Mouse (Mus musculus) forebrain, embryonic 11.5 days (tissue): Measurements from ENCODE around the gene Txnrd3. TPM values are rescaled to one million over a fixed set of nuclear protein-coding genes. Genes with fewer than 3 reads are reported as not detected.

Experiments
- ATAC-seq: fragments of 200-750 bp; cut with Nextera tagmentation; replicated peaks from 2 replicates; pipeline ENCODE4 v1.8.0; 2017; ENCODE audit warnings: moderate TSS enrichment; ENCODE audit not compliant: low FRiP score
- DNase-seq: peaks from one replicate; pipeline ENCODE4 v3.0.0-alpha.2; 2017; ENCODE audit warnings: low spot score
- H3K27ac ChIP-seq: fragments of 300-500 bp; sonication (generic); 2 replicates; pipeline ENCODE4 v1.5.1; 2014; ENCODE audit warnings: low read depth, low read length
- H3K27me3 ChIP-seq: fragments of 300-500 bp; sonication (generic); 2 replicates; pipeline ENCODE4 v1.6.1; 2014; ENCODE audit warnings: mild to moderate bottlenecking, low read length, mixed read lengths; ENCODE audit not compliant: control insufficient read depth, insufficient read depth
- H3K36me3 ChIP-seq: fragments of 300-500 bp; sonication (generic); 2 replicates; pipeline ENCODE4 v1.6.1; 2014; ENCODE audit warnings: mild to moderate bottlenecking, low read length, moderate library complexity, mixed read lengths; ENCODE audit not compliant: control insufficient read depth, insufficient read depth
- H3K4me1 ChIP-seq: fragments of 300-500 bp; sonication (generic); replicated peaks from 2 replicates; pipeline ENCODE4 v1.6.1; 2014; ENCODE audit warnings: low read length, mixed read lengths; ENCODE audit not compliant: control insufficient read depth, insufficient read depth
- H3K4me2 ChIP-seq: fragments of 300-500 bp; sonication (generic); 2 replicates; pipeline ENCODE4 v1.6.1; 2014; ENCODE audit warnings: low read depth, mild to moderate bottlenecking, low read length, moderate library complexity, mixed read lengths; ENCODE audit not compliant: severe bottlenecking
- H3K4me3 ChIP-seq: fragments of 300-500 bp; sonication (generic); 2 replicates; pipeline ENCODE4 v1.5.1; 2014; ENCODE audit warnings: low read depth, low read length
- H3K9ac ChIP-seq: fragments of 300-500 bp; sonication (generic); 2 replicates; pipeline ENCODE4 v1.6.1; 2014; ENCODE audit warnings: low read length
- H3K9me3 ChIP-seq: fragments of 300-500 bp; sonication (generic); 2 replicates; pipeline ENCODE4 v1.6.1; 2016; ENCODE audit warnings: low read length, mixed read lengths; ENCODE audit not compliant: control insufficient read depth
- WGBS: fragments of 180-500 bp; shearing (Covaris S2); extraction: QIAGEN DNeasy Blood & Tissue Kit; methylation state at CpG from one replicate; pipeline ENCODE4 v1.1.7; 2014; 5-methylcytosine and 5-hydroxymethylcytosine counted together
- polyA plus RNA-seq: library from polyadenylated mRNA; unstranded; fragments of >200 nt; fragmentation: Nextera tagmentation; extraction: Ambion mirVana; gene quantifications from 2 replicates; pipeline ENCODE4 v1.2.1, GENCODE M21; 2014

The Txnrd3 gene
- polyA plus RNA-seq, 1 experiment from 2014 or later: 8.6 TPM

- H3K27ac ChIP-seq: no peak overlapping the region
- no peaks in the 10 kb centered on the region for H3K36me3 ChIP-seq
- DNase-seq (no peak), ATAC-seq (no peak)
- H3K9ac ChIP-seq: no peak overlapping the region
- WGBS: 79% methylated on average over 4 of the region's 4 CpGs
- no peaks in the 10 kb centered on the region for H3K4me1 ChIP-seq
- no peak overlapping the region for H3K4me2 ChIP-seq
- H3K9me3 ChIP-seq: no peaks in the 10 kb centered on the region; the same call in 1 of the 2 replicates
- no peak overlapping the region for H3K4me3 ChIP-seq
- H3K27me3 ChIP-seq: no peaks in the 10 kb centered on the region; the same call in 1 of the 2 replicates
Observed at GRCm38 (mm10) chr6:89678522-89678921, 34.7 kb downstream of the Txnrd3 start.

GRCm38 (mm10) chr6:89679291-89679835, 35.6 kb downstream of the Txnrd3 start:
- Histone ChIP-seq H3K36me3 (no peaks in the 10 kb centered on the region), H3K27me3 (no peaks in the 10 kb centered on the region; the same call in 1 of the 2 replicates), H3K9me3 (no peaks in the 10 kb centered on the region; the same call in 1 of the 2 replicates), H3K4me1 (no peaks in the 10 kb centered on the region), H3K4me2 (no peak overlapping the region), H3K27ac (no peak overlapping the region), H3K4me3 (no peak overlapping the region), H3K9ac (no peak overlapping the region)
- ATAC-seq (peak; percentile 70), DNase-seq (peak; percentile 83)
- 24% methylated on average over 10 of the region's 10 CpGs for WGBS

GRCm38 (mm10) chr6:89680155-89680554, 36.4 kb downstream of the Txnrd3 start:
- ATAC-seq: peak; percentile 63; the same call in 1 of the 2 replicates
- 6% methylated on average over 8 of the region's 8 CpGs for WGBS

GRCm38 (mm10) chr6:89684231-89684630, 40.4 kb downstream of the Txnrd3 start:
- no peak overlapping the region for H3K4me2 ChIP-seq
- no peaks in the 10 kb centered on the region for H3K9me3 ChIP-seq
- H3K27me3 ChIP-seq: no peaks in the 10 kb centered on the region; the same call in 1 of the 2 replicates
- no peaks in the 10 kb centered on the region for H3K4me1 ChIP-seq
- H3K4me3 ChIP-seq: no peak overlapping the region
- H3K27ac ChIP-seq: no peak overlapping the region
- WGBS: 85% methylated on average over 1 of the region's 1 CpGs
- ATAC-seq (no peak), DNase-seq (no peak)
- H3K9ac ChIP-seq: no peak overlapping the region
- H3K36me3 ChIP-seq: no peaks in the 10 kb centered on the region

More at GRCm38 (mm10) chr6:89680155-89680554, 36.4 kb downstream of the Txnrd3 start:
- no peak overlapping the region for H3K4me2 ChIP-seq
- no peaks in the 10 kb centered on the region; the same call in 1 of the 2 replicates for H3K27me3 ChIP-seq
- no peaks in the 10 kb centered on the region for H3K36me3 ChIP-seq
- no peaks in the 10 kb centered on the region for H3K4me1 ChIP-seq
- no peak overlapping the region for H3K27ac ChIP-seq
- H3K9me3 ChIP-seq: no peaks in the 10 kb centered on the region; the same call in 1 of the 2 replicates
- peak; percentile 89 for DNase-seq
- no peak overlapping the region for H3K4me3 ChIP-seq
- no peak overlapping the region for H3K9ac ChIP-seq

- WGBS: 80% methylated on average over 1 of the region's 1 CpGs
- no peaks in the 10 kb centered on the region for H3K27me3 ChIP-seq
- no peak overlapping the region for H3K9ac ChIP-seq
- no peaks in the 10 kb centered on the region for H3K9me3 ChIP-seq
- no peak overlapping the region for H3K4me3 ChIP-seq
- DNase-seq (no peak), ATAC-seq (no peak)
- H3K4me2 ChIP-seq: no peak overlapping the region
- no peaks in the 10 kb centered on the region for H3K4me1 ChIP-seq
- no peaks in the 10 kb centered on the region for H3K36me3 ChIP-seq
- H3K27ac ChIP-seq: no peak overlapping the region
Observed at GRCm38 (mm10) chr6:89687100-89687499, 43.3 kb downstream of the Txnrd3 start.

GRCm38 (mm10) chr6:89706624-89707023, 62.8 kb downstream of the Txnrd3 start:
- no peaks in the 10 kb centered on the region for H3K27me3 ChIP-seq
- no peak for ATAC-seq
- WGBS: 76% methylated on average over 2 of the region's 2 CpGs

GRCm38 (mm10) chr6:89707240-89707639, 63.5 kb downstream of the Txnrd3 start, which contains the start of gene Vmn1r40:
Gene Vmn1r40, plus strand, starts transcription at chr6:89707540.
- ATAC-seq: no peak

More at GRCm38 (mm10) chr6:89706624-89707023, 62.8 kb downstream of the Txnrd3 start:
- Histone ChIP-seq H3K27ac (no peak overlapping the region), H3K4me3 (no peak overlapping the region), H3K9ac (no peak overlapping the region), H3K9me3 (no peaks in the 10 kb centered on the region), H3K4me2 (no peak overlapping the region), H3K36me3 (no peaks in the 10 kb centered on the region), H3K4me1 (no peaks in the 10 kb centered on the region)
- no peak for DNase-seq

GRCm38 (mm10) chr6:89718051-89718450, 74.3 kb downstream of the Txnrd3 start:
- Histone ChIP-seq H3K4me1 (no peaks in the 10 kb centered on the region), H3K4me2 (no peak overlapping the region), H3K9me3 (no peaks in the 10 kb centered on the region), H3K4me3 (no peak overlapping the region), H3K27me3 (no peaks in the 10 kb centered on the region), H3K9ac (no peak overlapping the region), H3K27ac (no peak overlapping the region), H3K36me3 (no peaks in the 10 kb centered on the region)
- no peak for ATAC-seq
- no peak for DNase-seq

More at GRCm38 (mm10) chr6:89707240-89707639, 63.5 kb downstream of the Txnrd3 start, which contains the start of gene Vmn1r40:
- Histone ChIP-seq H3K4me1 (no peaks in the 10 kb centered on the region), H3K4me3 (no peak within 1 kb of the TSS), H3K9me3 (no peaks in the 10 kb centered on the region), H3K4me2 (no peak within 1 kb of the TSS), H3K27ac (no peak within 1 kb of the TSS), H3K9ac (no peak within 1 kb of the TSS), H3K27me3 (no peaks in the 10 kb centered on the region), H3K36me3 (no peaks in the 10 kb centered on the region)
- DNase-seq: no peak
- WGBS: 85% methylated on average over 4 of the region's 4 CpGs
